11 mouse cellular contexts compared by ENCODE assay signal in the genomic region with DNA sequence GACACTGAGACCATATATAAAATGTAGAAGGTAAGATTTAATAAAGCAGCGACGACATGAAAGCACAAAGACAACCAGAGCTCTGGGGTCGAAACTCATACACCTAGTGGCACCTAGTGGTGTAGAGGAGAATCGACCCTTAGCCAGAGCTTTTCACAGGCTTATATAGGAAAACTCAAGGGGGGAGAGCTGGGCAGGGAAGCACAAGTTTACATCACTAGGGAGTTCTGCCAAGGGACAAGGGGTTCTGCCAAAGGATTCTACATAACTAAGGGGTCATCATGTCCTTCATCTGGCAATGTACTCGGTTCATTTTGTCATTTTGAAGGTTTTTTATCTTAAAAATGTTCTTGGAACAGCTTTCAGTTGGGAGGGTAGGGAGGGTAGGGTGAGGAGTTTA. TPM values are rescaled to one million over a fixed set of nuclear protein-coding genes. Genes with fewer than 3 reads are reported as not detected.
A peak's percentile ranks its signal among the peaks of the same experiment; 100 is the strongest.
DNase-seq lines count a peak whose midpoint lies in the region.
"Had no signal": no experiment of that assay in that cellular context is flagged by ENCODE, and none has a peak within 500 bp of the region (broad histone marks: within the 10 kb centered on the region; RNA-seq: fewer than 3 reads in every experiment).

No protein-coding gene starts in this region.

- peak; percentile 67 for DNase-seq in adrenal gland, adult 8-10 months
- DNase-seq in cerebellum, adult 9-11 months, result peak; percentile 17
- DNase-seq in heart, adult 18-20 months, result peak; percentile 72 to 79
- DNase-seq in kidney, adult 18-20 months, result peak; percentile 35
- DNase-seq in layer of hippocampus, adult 9-11 months, result peak; percentile 16
- peak; percentile 75 for DNase-seq in ovary, adult 18-20 months (ENCODE audit: low spot score)
- DNase-seq in thymus, adult 18-20 months, result peak; percentile 2 to 3

RNA-seq across cellular contexts. Expression of a gene that starts 42.7 kb away (rescaled TPM):
- total RNA-seq in adrenal gland, adult 8-10 months (2022), result not detected
- not detected for total RNA-seq in heart, adult 18-20 months (2021)
- total RNA-seq: ES-E14; forebrain, postnatal 0 days; gastrocnemius, postnatal 25 days; megakaryocyte, adult 5-6 weeks had no signal

Comparison
In these comparisons a context has a peak if more than half of its experiments do, and no peak if none do; other contexts are left out.
1. Peak in every context shown above with its lines: DNase-seq.
2. DNase-seq: peak in every context shown above with its lines; median percentile 76 in heart, adult 18-20 months; 75 in ovary, adult 18-20 months; 67 in adrenal gland, adult 8-10 months; 35 in kidney, adult 18-20 months; 17 in cerebellum, adult 9-11 months; 16 in layer of hippocampus, adult 9-11 months; 2 in thymus, adult 18-20 months.